Mouse (Mus musculus) naive thymus-derived CD4-positive, alpha-beta T cell, adult 2 months (primary cell): ENCODE results near the gene Slc25a25.

Source experiments
- DNase-seq: peaks from one replicate; pipeline ENCODE4 v3.0.0-alpha.2; 2011; ENCODE audit warnings: low read depth

The Slc25a25 gene

DNA sequence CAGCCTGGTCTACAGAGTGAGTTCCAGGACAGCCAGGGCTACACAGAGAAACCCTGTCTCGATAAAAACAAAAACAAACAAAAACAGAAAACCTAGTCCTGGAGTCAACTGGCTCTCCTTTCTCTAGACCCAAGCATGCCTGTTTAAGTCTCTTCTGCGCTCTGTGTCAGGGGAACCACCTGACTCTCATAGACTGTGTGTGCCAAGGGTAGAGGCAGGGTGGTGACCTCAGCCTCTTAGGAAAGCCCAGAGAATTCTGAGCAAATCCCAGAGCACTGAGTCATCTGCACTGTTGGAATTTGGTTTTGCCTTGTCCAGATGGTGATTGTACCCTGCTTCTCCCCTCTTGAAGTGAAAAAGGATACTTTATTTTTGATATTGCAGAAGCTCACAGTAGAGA, 7.1 kb upstream of the Slc25a25 start:
- DNase-seq: no peak

GRCm38 (mm10) chr2:32455101-32455500, 3.9 kb upstream of the Slc25a25 start:
- no peak for DNase-seq

GRCm38 (mm10) chr2:32454633-32455032, 3.4 kb upstream of the Slc25a25 start:
- DNase-seq: no peak

DNA sequence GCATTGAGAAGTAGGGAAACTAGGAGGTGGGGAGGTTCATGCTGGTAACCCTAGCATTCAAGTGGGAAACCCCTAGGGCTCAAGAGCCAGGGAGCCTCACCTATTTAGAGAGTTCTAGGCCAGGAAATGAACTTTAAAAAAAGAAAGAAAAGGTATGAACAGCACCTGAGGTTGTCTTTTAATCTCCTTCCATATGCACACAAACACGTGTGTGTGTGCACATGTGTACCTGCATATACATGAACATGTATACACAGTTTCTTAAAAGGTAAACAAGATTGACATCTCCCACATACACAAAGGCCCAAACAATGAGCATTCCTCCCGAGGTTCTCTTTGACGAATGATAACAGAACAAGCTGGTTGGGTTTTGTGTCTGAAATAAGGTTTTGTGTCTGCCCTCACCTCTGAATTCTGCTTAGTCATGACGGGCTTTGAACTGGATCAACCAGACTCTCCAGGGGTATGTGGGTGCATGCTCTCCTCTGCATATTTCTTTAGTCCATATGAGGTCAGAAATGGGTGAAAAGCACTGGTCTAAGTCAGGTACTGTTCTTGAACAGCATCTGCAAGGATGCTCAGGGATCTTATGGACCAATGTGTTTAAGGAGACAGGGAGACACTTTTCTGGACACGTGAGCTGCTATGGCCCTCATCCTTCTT, 2.5 kb upstream of the Slc25a25 start:
- no peak for DNase-seq

DNA sequence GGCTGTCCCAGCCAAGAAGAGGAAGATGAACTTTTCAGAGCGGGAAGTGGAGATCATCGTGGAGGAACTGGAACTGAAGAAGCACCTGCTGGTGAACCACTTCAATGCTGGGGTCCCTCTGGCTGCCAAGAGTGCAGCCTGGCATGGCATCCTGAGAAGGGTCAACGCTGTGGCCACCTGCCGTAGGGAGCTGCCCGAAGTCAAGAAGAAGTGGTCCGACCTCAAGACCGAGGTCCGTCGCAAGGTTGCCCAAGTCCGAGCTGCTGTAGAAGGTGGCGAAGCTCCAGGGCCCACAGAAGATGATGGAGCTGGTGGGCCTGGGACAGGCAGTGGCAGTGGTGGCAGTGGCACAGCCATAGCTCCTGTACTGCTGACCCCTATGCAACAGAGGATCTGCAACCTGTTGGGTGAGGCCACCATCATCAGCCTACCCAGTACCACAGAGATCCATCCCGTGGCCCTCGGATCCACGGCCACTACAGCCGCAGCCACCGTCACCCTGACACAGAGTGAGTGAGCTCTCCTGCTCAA, 1.3 kb upstream of the Slc25a25 start:
- DNase-seq: no peak

- DNase-seq: peak; percentile 99
Measured at GRCm38 (mm10) chr2:32451870-32452372, 676 bp upstream of the Slc25a25 start.

- peak; percentile 54 for DNase-seq
Measured at GRCm38 (mm10) chr2:32449761-32450754, 1.2 kb downstream of the Slc25a25 start, which contains the start of gene Naif1. Gene Naif1 (plus strand): TSS chr2:32450457.

- peak; percentile 33 for DNase-seq
Measured at GRCm38 (mm10) chr2:32448480-32448879, 2.8 kb downstream of the Slc25a25 start.

GRCm38 (mm10) chr2:32447264-32447936, 3.8 kb downstream of the Slc25a25 start:
- DNase-seq: peak; percentile 86

- DNase-seq: no peak
Measured at GRCm38 (mm10) chr2:32445535-32445934, 5.7 kb downstream of the Slc25a25 start.

DNA sequence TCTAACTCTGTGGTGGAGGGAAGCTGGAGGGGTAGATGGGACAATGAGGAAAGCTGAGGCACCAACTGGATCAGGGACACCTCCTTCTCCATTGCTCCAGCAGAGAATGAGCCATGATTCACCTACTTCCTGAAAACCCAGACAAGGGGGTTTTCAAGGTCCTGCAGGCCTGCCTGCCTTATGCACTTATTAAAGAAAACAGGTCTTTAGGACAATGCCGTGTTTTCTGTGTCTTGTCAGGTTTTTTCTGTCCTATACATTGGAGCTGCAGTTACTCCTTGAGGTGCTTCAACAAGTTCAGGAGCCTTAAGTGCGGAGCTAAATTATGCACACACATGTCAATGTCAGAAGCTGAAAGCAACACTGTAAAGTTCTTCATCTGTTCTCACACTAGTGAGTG, 9.7 kb downstream of the Slc25a25 start:
- no peak for DNase-seq

DNA sequence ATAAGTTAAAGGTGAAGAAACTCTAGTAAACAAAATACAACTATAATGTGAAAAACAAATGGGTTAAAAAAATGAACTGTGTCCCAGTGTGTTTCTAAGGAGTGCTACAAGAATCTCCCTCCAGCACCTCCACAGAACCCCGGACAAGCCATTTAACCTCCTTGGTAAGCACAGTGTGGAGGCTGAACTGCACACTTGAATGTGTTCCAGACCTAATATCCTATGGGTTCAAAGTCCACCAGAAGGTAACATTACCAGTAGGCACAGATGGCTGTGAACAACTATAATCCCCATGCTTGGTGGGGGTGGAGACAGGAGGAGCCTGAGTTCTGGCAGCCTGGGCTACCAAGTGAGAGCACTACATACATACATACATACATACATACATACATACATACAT, 10.6 kb downstream of the Slc25a25 start:
- DNase-seq: no peak

DNA sequence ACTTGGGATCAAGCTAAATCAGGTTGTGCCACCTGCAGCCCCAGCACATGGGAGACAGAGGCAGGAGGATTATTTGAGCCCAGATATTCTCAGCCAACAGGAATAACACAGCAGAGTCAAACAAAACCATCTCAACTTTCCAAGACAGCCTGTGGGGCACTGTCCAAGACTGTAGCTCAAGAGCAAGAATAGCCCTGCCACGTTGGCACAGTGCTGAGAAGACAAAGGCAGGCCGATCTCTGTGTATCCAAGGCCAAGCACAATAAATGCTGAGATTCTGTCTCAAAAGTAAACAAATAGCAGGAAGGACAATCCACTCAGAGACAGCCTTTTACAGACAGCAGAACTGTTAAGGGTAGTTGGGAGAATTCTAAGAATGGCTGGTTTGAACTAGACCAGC, 11.1 kb downstream of the Slc25a25 start:
- DNase-seq: no peak

DNA sequence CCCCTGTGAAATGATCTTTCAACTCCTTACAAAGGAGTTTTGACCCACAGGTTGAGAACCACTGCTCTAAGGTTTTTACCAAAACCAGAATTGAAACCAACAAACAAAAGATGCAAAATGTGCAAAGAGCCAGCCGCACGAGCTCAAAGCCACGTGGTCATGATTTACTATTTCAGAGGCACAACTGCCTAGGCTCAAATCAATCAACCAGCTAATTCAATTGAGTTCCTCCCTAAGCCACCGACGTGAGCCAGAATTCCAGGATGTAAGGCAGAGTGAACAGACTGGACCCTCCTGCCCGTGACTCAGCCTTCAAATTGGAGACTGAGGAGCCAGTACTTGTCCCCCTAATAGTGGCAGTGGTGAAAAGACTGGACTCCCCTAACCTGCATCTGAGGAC, 12.1 kb downstream of the Slc25a25 start:
- no peak for DNase-seq

GRCm38 (mm10) chr2:32438733-32439132, 12.5 kb downstream of the Slc25a25 start:
- DNase-seq: no peak

GRCm38 (mm10) chr2:32437612-32438166, 13.6 kb downstream of the Slc25a25 start:
- no peak for DNase-seq

- no peak for DNase-seq
Measured at GRCm38 (mm10) chr2:32436686-32437372, 14.4 kb downstream of the Slc25a25 start.

- DNase-seq: no peak
Measured at GRCm38 (mm10) chr2:32430701-32431676, 20.3 kb downstream of the Slc25a25 start.

DNA sequence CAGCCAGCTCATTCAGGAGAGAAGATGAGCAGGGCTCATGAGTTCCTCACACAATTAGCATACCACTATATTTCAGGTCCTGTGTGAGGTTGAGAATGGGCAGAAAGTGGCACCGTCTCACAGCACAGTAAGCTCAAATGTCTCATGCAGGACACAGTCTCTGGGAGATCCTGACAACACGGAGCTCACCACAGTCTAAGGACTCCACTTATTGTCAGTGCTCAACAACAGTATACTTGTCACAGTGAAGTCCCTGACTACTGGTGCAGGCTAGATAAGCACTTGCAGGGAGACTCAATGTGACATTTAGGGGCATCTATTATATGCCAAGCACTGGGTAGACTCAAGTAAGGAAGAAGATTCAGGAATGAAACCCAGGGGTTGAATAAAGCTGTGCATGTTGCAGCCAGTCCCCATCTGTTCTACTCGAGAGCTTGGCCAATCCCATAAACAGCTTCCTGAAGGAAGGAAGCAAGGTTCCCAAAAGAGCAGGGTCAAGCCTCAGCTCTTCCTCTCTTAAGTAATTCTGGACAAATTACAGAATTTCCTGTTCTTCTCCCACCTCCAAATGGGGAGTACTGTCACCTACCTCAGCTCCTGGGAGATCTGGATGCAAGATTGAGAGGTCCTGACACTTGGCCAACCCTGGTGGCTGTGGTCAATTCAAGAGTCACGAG, 21.9 kb downstream of the Slc25a25 start:
- no peak for DNase-seq
